ENCODE assay signal across 10 mouse cellular contexts in genomic region chr3:96159820-96160219, GRCm38 (mm10). TPM values are rescaled to one million over a fixed set of nuclear protein-coding genes. Genes with fewer than 3 reads are reported as not detected.
DNase-seq lines count a peak whose midpoint lies in the region; ATAC-seq and TF ChIP-seq lines count a peak whose summit lies in the region.
"Had no signal": no experiment of that assay in that cellular context is flagged by ENCODE, and none has a peak within 500 bp of the region (broad histone marks: within the 10 kb centered on the region; RNA-seq: fewer than 3 reads in every experiment).

No protein-coding gene starts in this region.

- no peak for TF ChIP-seq CTCF in forebrain, postnatal 0 days (IDR thresholded peaks at IDR 0.05; ENCODE audit: low read depth)
- no peak for TF ChIP-seq CTCF in left cerebral cortex, adult 2 months (IDR thresholded peaks at IDR 0.05)

- H3K9me3 ChIP-seq in forebrain, postnatal 0 days (ENCODE audit: low read length): no peaks in the 10 kb centered on the region
- no peaks in the 10 kb centered on the region for H3K9me3 ChIP-seq in forebrain, embryonic 16.5 days (ENCODE audit: control insufficient read depth, low read length)
- H3K9me3 ChIP-seq in kidney, embryonic 15.5 days (replicated peaks): no peaks in the 10 kb centered on the region
- H3K9me3 ChIP-seq: neural tube, embryonic 12.5 days had no signal

- no peaks in the 10 kb centered on the region for H3K79me2 ChIP-seq in myocyte (ENCODE audit: control insufficient read depth, insufficient read depth)

- intact Hi-C loops in left cerebral cortex, adult 2 months (cut with DNase I): no loop called here

- 0 out of 2 replicates have a peak overlapping the region, but pooled peaks have one; percentile 2 for H3K9ac ChIP-seq in forebrain, postnatal 0 days
- H3K9ac ChIP-seq in forebrain, embryonic 16.5 days (replicated peaks; ENCODE audit: low read depth, low read length): no peak overlapping the region
- no peak overlapping the region for H3K9ac ChIP-seq in kidney, embryonic 15.5 days
- H3K9ac ChIP-seq: neural tube, embryonic 12.5 days had no signal

- ATAC-seq in forebrain, postnatal 0 days: no peak
- no peak for ATAC-seq in forebrain, embryonic 16.5 days
- ATAC-seq in kidney, embryonic 15.5 days (replicated peaks; ENCODE audit: low FRiP score): no peak
- ATAC-seq in erythroid progenitor cell, adult 5-6 weeks (replicated peaks; ENCODE audit: low FRiP score, poor library complexity, severe bottlenecking): no peak

- H3K36me3 ChIP-seq in forebrain, postnatal 0 days (ENCODE audit: insufficient read depth): peaks cover 12% of the 10 kb centered on the region
- H3K36me3 ChIP-seq in forebrain, embryonic 16.5 days (ENCODE audit: control insufficient read depth, insufficient read depth): peaks cover 2% of the 10 kb centered on the region; the same call in 1 of the 2 replicates
- peaks cover 14% of the 10 kb centered on the region for H3K36me3 ChIP-seq in kidney, embryonic 15.5 days
- H3K36me3 ChIP-seq in myocyte (ENCODE audit: control insufficient read depth, insufficient read depth): peaks cover 11% of the 10 kb centered on the region

- DNase-seq in forebrain, postnatal 0 days: no peak
- DNase-seq in left cerebral cortex, adult 2 months (ENCODE audit: extremely low spot score in 1 of 2, low spot score in 2 of 2): no peak
- DNase-seq in left cerebral cortex, adult 18-20 months (ENCODE audit: low spot score in 2 of 2): no peak
- no peak for DNase-seq in embryo, embryonic 10 days (ENCODE audit: low spot score)

- H3K4me2 ChIP-seq in forebrain, postnatal 0 days (ENCODE audit: low read depth): no peak overlapping the region
- no peak overlapping the region for H3K4me2 ChIP-seq in forebrain, embryonic 16.5 days (ENCODE audit: low read length)
- peak overlapping the region; percentile 89 for H3K4me2 ChIP-seq in kidney, embryonic 15.5 days
- peak overlapping the region; percentile 97 for H3K4me2 ChIP-seq in myocyte (ENCODE audit: low read depth)
- H3K4me2 ChIP-seq: neural tube, embryonic 12.5 days had no signal

- TF ChIP-seq POLR2A in myocyte (IDR thresholded peaks at IDR 0.05; ENCODE audit: insufficient read length, low read depth): no peak

- no peaks in the 10 kb centered on the region for H3K27me3 ChIP-seq in forebrain, postnatal 0 days (ENCODE audit: insufficient read depth, low read length)
- H3K27me3 ChIP-seq in forebrain, embryonic 16.5 days (replicated peaks; ENCODE audit: control insufficient read depth, insufficient read depth, low read length): no peaks in the 10 kb centered on the region
- H3K27me3 ChIP-seq in kidney, embryonic 15.5 days: no peaks in the 10 kb centered on the region
- no peaks in the 10 kb centered on the region for H3K27me3 ChIP-seq in myocyte (ENCODE audit: control insufficient read depth, insufficient read depth, insufficient read length)
- H3K27me3 ChIP-seq: neural tube, embryonic 12.5 days had no signal

- 76% methylated on average over 4 of the region's 4 CpGs for WGBS in forebrain, postnatal 0 days
- 86% methylated on average over 4 of the region's 4 CpGs for WGBS in forebrain, embryonic 16.5 days
- WGBS in kidney, embryonic 15.5 days: 72% methylated on average over 4 of the region's 4 CpGs

- peaks cover 6% of the 10 kb centered on the region; the same call in 1 of the 2 replicates for H3K4me1 ChIP-seq in forebrain, postnatal 0 days (ENCODE audit: insufficient read depth)
- H3K4me1 ChIP-seq in forebrain, embryonic 16.5 days (replicated peaks; ENCODE audit: control insufficient read depth, insufficient read depth, low read length): peaks cover 22% of the 10 kb centered on the region
- H3K4me1 ChIP-seq in kidney, embryonic 15.5 days: peaks cover 41% of the 10 kb centered on the region

- no peak overlapping the region for H3K27ac ChIP-seq in forebrain, postnatal 0 days (ENCODE audit: low read depth, low read length)
- no peak overlapping the region for H3K27ac ChIP-seq in forebrain, embryonic 16.5 days (ENCODE audit: low read length)
- peak overlapping the region; percentile 92 for H3K27ac ChIP-seq in left cerebral cortex, adult 2 months
- peak overlapping the region; percentile 94 for H3K27ac ChIP-seq in kidney, embryonic 15.5 days
- H3K27ac ChIP-seq: neural tube, embryonic 12.5 days had no signal

- no peak overlapping the region for H3ac ChIP-seq in myocyte (ENCODE audit: control insufficient read depth, insufficient read length)

- no peak overlapping the region for H3K4me3 ChIP-seq in forebrain, postnatal 0 days (ENCODE audit: low read depth, low read length)
- H3K4me3 ChIP-seq in forebrain, embryonic 16.5 days (replicated peaks; ENCODE audit: low read length): no peak overlapping the region
- H3K4me3 ChIP-seq in left cerebral cortex, adult 2 months: no peak overlapping the region
- H3K4me3 ChIP-seq in kidney, embryonic 15.5 days (replicated peaks): no peak overlapping the region
- peak overlapping the region; percentile 31 for H3K4me3 ChIP-seq in myocyte
- H3K4me3 ChIP-seq: neural tube, embryonic 12.5 days had no signal

TF ChIP-seq in myocyte, 11 proteins besides CTCF, POLR2A, EP300 and RAD21 (continues in another document):
- no peak for TF ChIP-seq CEBPB (IDR thresholded peaks at IDR 0.05; ENCODE audit: insufficient read depth, poor library complexity, severe bottlenecking)
- no peak for TF ChIP-seq MYOD1 (IDR thresholded peaks at IDR 0.05; ENCODE audit: control insufficient read depth in 1 of 3, insufficient read length in 2 of 3, low read depth in 2 of 3)
- TF ChIP-seq MYOG (IDR thresholded peaks at IDR 0.05; ENCODE audit: control insufficient read depth in 1 of 3, insufficient read depth in 1 of 3, insufficient read length in 2 of 3, low read depth in 2 of 3): no peak
- TF ChIP-seq TCF3 (IDR thresholded peaks at IDR 0.05; ENCODE audit: insufficient read length, low read depth): no peak
- no peak for TF ChIP-seq SRF (IDR thresholded peaks at IDR 0.05; ENCODE audit: control insufficient read depth, insufficient read length, low read depth)

RNA-seq across cellular contexts. Expression of gene Mtmr11, which starts 2.0 kb away (rescaled TPM):
- total RNA-seq in forebrain, postnatal 0 days (2014; rRNA removed): 9.5 and 14.6 TPM in 2 replicates
- polyA plus RNA-seq in forebrain, postnatal 0 days (2015; fragmentation: Nextera tagmentation; extraction: Ambion mirVana): 7.8 and 8.4 TPM in 2 replicates
- 7.8 and 11.5 TPM in 2 replicates for polyA plus RNA-seq in forebrain, embryonic 16.5 days (2015; fragmentation: Nextera tagmentation; extraction: Ambion mirVana)
- total RNA-seq in left cerebral cortex, adult 2 months (2021): 1 to 10 TPM; 7.3 to 8.1 TPM
- total RNA-seq in left cerebral cortex, adult 18-20 months (2021): 1 to 10 TPM; 6.9 to 8.5 TPM
- polyA plus RNA-seq in kidney, embryonic 15.5 days (2015; fragmentation: Nextera tagmentation; extraction: Ambion mirVana): 24.6 and 29.7 TPM in 2 replicates
- 4.6 TPM for polyA plus RNA-seq in myocyte (2012; fragmentation: generic; extraction: Trizol)
- total RNA-seq in erythroid progenitor cell, adult 5-6 weeks (2015; ENCODE audit: low replicate concordance): not detected in 2 replicates
- total RNA-seq in erythroid progenitor cell, adult 5-6 weeks (2017; ENCODE audit: low replicate concordance): not detected in 2 replicates
- total RNA-seq: hematopoietic stem cell, adult 5-6 weeks had no signal

RNA-seq across cellular contexts. Expression of gene Sf3b4, which starts 12.3 kb away (rescaled TPM):
- 41.9 and 66.5 TPM in 2 replicates for total RNA-seq in forebrain, postnatal 0 days (2014; rRNA removed)
- polyA plus RNA-seq in forebrain, postnatal 0 days (2015; fragmentation: Nextera tagmentation; extraction: Ambion mirVana): 169 and 172 TPM in 2 replicates
- 155 and 157 TPM in 2 replicates for polyA plus RNA-seq in forebrain, embryonic 16.5 days (2015; fragmentation: Nextera tagmentation; extraction: Ambion mirVana)
- 10 to 100 TPM; 44.0 to 45.5 TPM for total RNA-seq in left cerebral cortex, adult 2 months (2021)
- 10 to 100 TPM; 48.6 to 50.3 TPM for total RNA-seq in left cerebral cortex, adult 18-20 months (2021)
- 184 and 193 TPM in 2 replicates for polyA plus RNA-seq in kidney, embryonic 15.5 days (2015; fragmentation: Nextera tagmentation; extraction: Ambion mirVana)
- 77.5 TPM for polyA plus RNA-seq in myocyte (2012; fragmentation: generic; extraction: Trizol)
- 19.8 and 38.1 TPM in 2 replicates for total RNA-seq in erythroid progenitor cell, adult 5-6 weeks (2015; ENCODE audit: low replicate concordance)
- total RNA-seq in erythroid progenitor cell, adult 5-6 weeks (2017; ENCODE audit: low replicate concordance): 6.2 and 9.5 TPM in 2 replicates

RNA-seq across cellular contexts. Expression of gene Sv2a, which starts 21.1 kb away (rescaled TPM):
- 82.6 and 112 TPM in 2 replicates for total RNA-seq in forebrain, postnatal 0 days (2014; rRNA removed)
- 106 and 124 TPM in 2 replicates for polyA plus RNA-seq in forebrain, postnatal 0 days (2015; fragmentation: Nextera tagmentation; extraction: Ambion mirVana)
- polyA plus RNA-seq in forebrain, embryonic 16.5 days (2015; fragmentation: Nextera tagmentation; extraction: Ambion mirVana): 70.3 and 87.3 TPM in 2 replicates
- total RNA-seq in left cerebral cortex, adult 2 months (2021): 100 to 1,000 TPM; 408 TPM
- 100 to 1,000 TPM; 429 to 445 TPM for total RNA-seq in left cerebral cortex, adult 18-20 months (2021)
- 3.0 and 4.9 TPM in 2 replicates for polyA plus RNA-seq in kidney, embryonic 15.5 days (2015; fragmentation: Nextera tagmentation; extraction: Ambion mirVana)
- polyA plus RNA-seq in myocyte (2012; fragmentation: generic; extraction: Trizol): 0.28 TPM
- total RNA-seq in erythroid progenitor cell, adult 5-6 weeks (2015; ENCODE audit: low replicate concordance): not detected in 2 replicates
- total RNA-seq in erythroid progenitor cell, adult 5-6 weeks (2017; ENCODE audit: low replicate concordance): not detected in 2 replicates

RNA-seq across cellular contexts. Expression of gene Otud7b, which starts 55.5 kb away (rescaled TPM):
- 6.2 and 13.5 TPM in 2 replicates for total RNA-seq in forebrain, postnatal 0 days (2014; rRNA removed)
- 5.7 and 8.8 TPM in 2 replicates for polyA plus RNA-seq in forebrain, postnatal 0 days (2015; fragmentation: Nextera tagmentation; extraction: Ambion mirVana)
- 8.8 and 9.3 TPM in 2 replicates for polyA plus RNA-seq in forebrain, embryonic 16.5 days (2015; fragmentation: Nextera tagmentation; extraction: Ambion mirVana)
- 10 to 100 TPM; 33.3 to 33.4 TPM for total RNA-seq in left cerebral cortex, adult 2 months (2021)
- 10 to 100 TPM; 37.0 to 38.1 TPM for total RNA-seq in left cerebral cortex, adult 18-20 months (2021)
- polyA plus RNA-seq in kidney, embryonic 15.5 days (2015; fragmentation: Nextera tagmentation; extraction: Ambion mirVana): 21.0 and 22.0 TPM in 2 replicates
- polyA plus RNA-seq in myocyte (2012; fragmentation: generic; extraction: Trizol): 16.4 TPM
- 4.6 and 9.4 TPM in 2 replicates for total RNA-seq in erythroid progenitor cell, adult 5-6 weeks (2015; ENCODE audit: low replicate concordance)
- total RNA-seq in erythroid progenitor cell, adult 5-6 weeks (2017; ENCODE audit: low replicate concordance): 28.5 and 37.6 TPM in 2 replicates

RNA-seq across cellular contexts. Expression of gene Bola1, which starts 59.7 kb away (rescaled TPM):
- 31.4 and 40.2 TPM in 2 replicates for total RNA-seq in forebrain, postnatal 0 days (2014; rRNA removed)
- polyA plus RNA-seq in forebrain, postnatal 0 days (2015; fragmentation: Nextera tagmentation; extraction: Ambion mirVana): 67.7 and 75.8 TPM in 2 replicates
- 64.1 and 64.3 TPM in 2 replicates for polyA plus RNA-seq in forebrain, embryonic 16.5 days (2015; fragmentation: Nextera tagmentation; extraction: Ambion mirVana)
- 10 to 100 TPM; 14.8 to 15.1 TPM for total RNA-seq in left cerebral cortex, adult 2 months (2021)
- 10 to 100 TPM; 12.3 to 16.2 TPM for total RNA-seq in left cerebral cortex, adult 18-20 months (2021)
- 55.2 and 59.4 TPM in 2 replicates for polyA plus RNA-seq in kidney, embryonic 15.5 days (2015; fragmentation: Nextera tagmentation; extraction: Ambion mirVana)
- polyA plus RNA-seq in myocyte (2012; fragmentation: generic; extraction: Trizol): 88.0 TPM
- 10.8 and 11.3 TPM in 2 replicates for total RNA-seq in erythroid progenitor cell, adult 5-6 weeks (2015; ENCODE audit: low replicate concordance)
- total RNA-seq in erythroid progenitor cell, adult 5-6 weeks (2017; ENCODE audit: low replicate concordance): 4.9 and 15.5 TPM in 2 replicates

Comparison
In these comparisons a context has a peak if more than half of its experiments do, and no peak if none do; other contexts are left out.
1. H3K27ac ChIP-seq: peak in left cerebral cortex, adult 2 months (single experiment) and kidney, embryonic 15.5 days (single experiment); none in forebrain, postnatal 0 days (single experiment) and forebrain, embryonic 16.5 days (single experiment).
2. H3K4me2 ChIP-seq: peak in kidney, embryonic 15.5 days (single experiment) and myocyte (single experiment); none in forebrain, postnatal 0 days (single experiment) and forebrain, embryonic 16.5 days (single experiment).
3. RNA of gene Mtmr11, which starts 2.0 kb away (total RNA-seq): 9.5 to 14.6 TPM in forebrain, postnatal 0 days, 6.9 to 8.5 TPM in left cerebral cortex, adult 18-20 months and 7.3 to 8.1 TPM in left cerebral cortex, adult 2 months; not detected in erythroid progenitor cell, adult 5-6 weeks; every median in the first group is over 4 times any median in the second.
4. RNA of gene Sv2a, which starts 21.1 kb away (total RNA-seq): 429 to 445 TPM in left cerebral cortex, adult 18-20 months, 408 TPM in left cerebral cortex, adult 2 months and 82.6 to 112 TPM in forebrain, postnatal 0 days; not detected in erythroid progenitor cell, adult 5-6 weeks; every median in the first group is over 10 times any median in the second.